Mouse (Mus musculus) megakaryocyte, embryonic 14.5 days (primary cell): ENCODE data around the gene Sos2.

ENCODE experiments used
- FLI1 ChIP-seq: IDR thresholded peaks from 2 replicates; pipeline ENCODE4 v1.6.1; 2012; ENCODE audit warnings: low read length, inconsistent platforms, mixed read lengths
- GATA1 ChIP-seq: IDR thresholded peaks from 3 replicates; pipeline ENCODE4 v1.6.1; 2012; ENCODE audit warnings: mixed read lengths, low read length, inconsistent platforms, borderline replicate concordance

DNA sequence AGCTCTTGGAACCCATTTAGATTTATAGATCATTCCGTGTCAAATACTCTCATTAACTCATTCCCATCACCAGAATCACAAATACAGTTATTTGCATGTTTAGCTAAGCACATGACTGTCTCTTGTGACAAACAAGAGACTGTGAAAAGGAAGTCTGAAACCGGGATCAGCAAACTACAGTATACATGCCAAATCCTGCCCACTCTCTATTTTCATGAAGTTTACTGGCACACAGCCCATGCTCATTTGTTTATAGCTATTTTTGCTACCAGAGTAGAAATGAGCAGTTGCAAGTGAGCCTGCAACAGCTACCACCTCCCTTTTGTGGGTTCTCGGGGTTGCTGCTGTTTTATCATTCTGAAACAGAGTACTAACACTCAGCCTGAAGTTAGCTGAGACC lies 36.8 kb downstream of the Sos2 start:
- TF ChIP-seq GATA1: no peak
- TF ChIP-seq FLI1: no peak
